Mouse (Mus musculus): ENCODE results near the gene Rasgrf1. TPM values are rescaled to one million over a fixed set of nuclear protein-coding genes. Genes with fewer than 3 reads are reported as not detected.

Rasgrf1 gene
- 0.03 TPM in 1 of 2 replicates, not detected in the other for polyA plus RNA-seq (2012; rRNA removed)

GRCm38 (mm10) chr9:89909131-89910010 is at the start of gene Rasgrf1:
Gene Rasgrf1, plus strand, starts transcription at chr9:89909908.
- Histone ChIP-seq H3K36me3 (ENCODE audit: control insufficient read depth, insufficient read depth, low read length) (no peaks in the 10 kb centered on the region), H3K4me1 (ENCODE audit: control insufficient read depth, insufficient read depth, low read length) (peaks cover 4% of the 10 kb centered on the region; the same call in 1 of the 2 replicates), H3K4me3 (ENCODE audit: insufficient read depth, low read depth, low read length) (peak within 1 kb of the TSS; percentile 12), H3K27me3 (replicated peaks; ENCODE audit: control insufficient read depth, insufficient read depth, low read length) (peaks cover 7% of the 10 kb centered on the region; the same call in 1 of the 2 replicates), H3K27ac (ENCODE audit: insufficient read depth, low read depth, low read length) (no peak within 1 kb of the TSS)
- no peak for TF ChIP-seq POLR2A (IDR thresholded peaks at IDR 0.05; ENCODE audit: low read depth, low read length)
- no peak for DNase-seq
- WGBS, result 1% methylated on average over 64 of the region's 64 CpGs

DNA sequence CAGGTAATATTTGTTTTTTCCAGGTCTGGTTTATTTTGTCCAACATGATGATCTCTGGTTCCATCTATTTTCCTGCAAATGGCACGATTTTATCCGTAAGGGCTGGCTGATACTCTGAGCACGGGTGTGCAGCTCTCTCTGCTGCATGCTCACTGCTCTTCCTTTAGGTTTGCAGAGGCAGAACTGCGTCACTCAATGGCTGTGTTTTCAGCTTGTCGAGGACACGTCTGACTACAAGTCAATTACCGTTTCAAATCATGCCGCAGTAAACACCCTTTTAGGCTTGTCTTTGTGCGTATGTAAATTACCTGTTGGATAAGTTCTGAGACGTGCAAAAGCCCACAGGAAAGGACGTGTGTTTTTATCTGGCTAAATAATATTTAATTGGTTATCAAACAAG is 49.6 kb upstream of the Rasgrf1 start:
- 70% methylated on average over 11 of the region's 11 CpGs for WGBS
- TF ChIP-seq CTCF (conservative IDR thresholded peaks at IDR 0.05; ENCODE audit: insufficient read depth, insufficient read length, low read depth, low read length) (no peak), POLR2A (IDR thresholded peaks at IDR 0.05; ENCODE audit: low read depth, low read length) (no peak)
- no peaks in the 10 kb centered on the region for H3K36me3 ChIP-seq (ENCODE audit: control insufficient read depth, insufficient read depth, low read length)
- no peaks in the 10 kb centered on the region; the same call in 1 of the 2 replicates for H3K27me3 ChIP-seq (replicated peaks; ENCODE audit: control insufficient read depth, insufficient read depth, low read length)
- H3K27ac ChIP-seq (ENCODE audit: insufficient read depth, low read depth, low read length), result no peak overlapping the region
- H3K4me1 ChIP-seq (ENCODE audit: control insufficient read depth, insufficient read depth, low read length), result no peaks in the 10 kb centered on the region
- no peak overlapping the region for H3K4me3 ChIP-seq (ENCODE audit: insufficient read depth, low read depth, low read length)
- no peak for DNase-seq

- WGBS, result 62% methylated on average over 6 of the region's 6 CpGs
These were observed 49.1 kb upstream of the Rasgrf1 start for GRCm38 (mm10) chr9:89860584-89860983.

GRCm38 (mm10) chr9:89867141-89867540 is 42.6 kb upstream of the Rasgrf1 start:
- TF ChIP-seq CTCF (conservative IDR thresholded peaks at IDR 0.05; ENCODE audit: insufficient read depth, insufficient read length, low read depth, low read length) (no peak), POLR2A (IDR thresholded peaks at IDR 0.05; ENCODE audit: low read depth, low read length) (no peak)
- Histone ChIP-seq H3K36me3 (ENCODE audit: control insufficient read depth, insufficient read depth, low read length) (no peaks in the 10 kb centered on the region), H3K4me3 (ENCODE audit: insufficient read depth, low read depth, low read length) (no peak overlapping the region), H3K4me1 (ENCODE audit: control insufficient read depth, insufficient read depth, low read length) (no peaks in the 10 kb centered on the region), H3K27me3 (replicated peaks; ENCODE audit: control insufficient read depth, insufficient read depth, low read length) (no peaks in the 10 kb centered on the region), H3K27ac (ENCODE audit: insufficient read depth, low read depth, low read length) (no peak overlapping the region)
- 53% methylated on average over 4 of the region's 4 CpGs for WGBS
- no peak for DNase-seq

More at GRCm38 (mm10) chr9:89860584-89860983, 49.1 kb upstream of the Rasgrf1 start:
- no peak overlapping the region for H3K4me3 ChIP-seq (ENCODE audit: insufficient read depth, low read depth, low read length)
- no peaks in the 10 kb centered on the region for H3K36me3 ChIP-seq (ENCODE audit: control insufficient read depth, insufficient read depth, low read length)
- TF ChIP-seq CTCF (conservative IDR thresholded peaks at IDR 0.05; ENCODE audit: insufficient read depth, insufficient read length, low read depth, low read length), result no peak
- TF ChIP-seq POLR2A (IDR thresholded peaks at IDR 0.05; ENCODE audit: low read depth, low read length), result no peak
- no peak for DNase-seq
- H3K27ac ChIP-seq (ENCODE audit: insufficient read depth, low read depth, low read length), result no peak overlapping the region
- no peaks in the 10 kb centered on the region; the same call in 1 of the 2 replicates for H3K27me3 ChIP-seq (replicated peaks; ENCODE audit: control insufficient read depth, insufficient read depth, low read length)
- H3K4me1 ChIP-seq (ENCODE audit: control insufficient read depth, insufficient read depth, low read length), result no peaks in the 10 kb centered on the region

GRCm38 (mm10) chr9:89868093-89868729 is 41.5 kb upstream of the Rasgrf1 start:
- 9% methylated on average over 16 of the region's 16 CpGs for WGBS
- Histone ChIP-seq H3K27me3 (replicated peaks; ENCODE audit: control insufficient read depth, insufficient read depth, low read length) (no peaks in the 10 kb centered on the region), H3K4me3 (ENCODE audit: insufficient read depth, low read depth, low read length) (no peak overlapping the region), H3K4me1 (ENCODE audit: control insufficient read depth, insufficient read depth, low read length) (no peaks in the 10 kb centered on the region), H3K27ac (ENCODE audit: insufficient read depth, low read depth, low read length) (no peak overlapping the region), H3K36me3 (ENCODE audit: control insufficient read depth, insufficient read depth, low read length) (no peaks in the 10 kb centered on the region)
- TF ChIP-seq CTCF (conservative IDR thresholded peaks at IDR 0.05; ENCODE audit: insufficient read depth, insufficient read length, low read depth, low read length), result no peak
- TF ChIP-seq POLR2A (IDR thresholded peaks at IDR 0.05; ENCODE audit: low read depth, low read length), result no peak
- peak; percentile 11 for DNase-seq

- Histone ChIP-seq H3K4me1 (ENCODE audit: control insufficient read depth, insufficient read depth, low read length) (no peaks in the 10 kb centered on the region), H3K27ac (ENCODE audit: insufficient read depth, low read depth, low read length) (no peak overlapping the region), H3K36me3 (ENCODE audit: control insufficient read depth, insufficient read depth, low read length) (no peaks in the 10 kb centered on the region), H3K27me3 (replicated peaks; ENCODE audit: control insufficient read depth, insufficient read depth, low read length) (no peaks in the 10 kb centered on the region), H3K4me3 (ENCODE audit: insufficient read depth, low read depth, low read length) (no peak overlapping the region)
- WGBS, result 30% methylated on average over 2 of the region's 2 CpGs
- no peak for TF ChIP-seq CTCF (conservative IDR thresholded peaks at IDR 0.05; ENCODE audit: insufficient read depth, insufficient read length, low read depth, low read length)
- TF ChIP-seq POLR2A (IDR thresholded peaks at IDR 0.05; ENCODE audit: low read depth, low read length), result no peak
- DNase-seq, result no peak
These were observed 40.1 kb upstream of the Rasgrf1 start for GRCm38 (mm10) chr9:89869594-89869993.

DNA sequence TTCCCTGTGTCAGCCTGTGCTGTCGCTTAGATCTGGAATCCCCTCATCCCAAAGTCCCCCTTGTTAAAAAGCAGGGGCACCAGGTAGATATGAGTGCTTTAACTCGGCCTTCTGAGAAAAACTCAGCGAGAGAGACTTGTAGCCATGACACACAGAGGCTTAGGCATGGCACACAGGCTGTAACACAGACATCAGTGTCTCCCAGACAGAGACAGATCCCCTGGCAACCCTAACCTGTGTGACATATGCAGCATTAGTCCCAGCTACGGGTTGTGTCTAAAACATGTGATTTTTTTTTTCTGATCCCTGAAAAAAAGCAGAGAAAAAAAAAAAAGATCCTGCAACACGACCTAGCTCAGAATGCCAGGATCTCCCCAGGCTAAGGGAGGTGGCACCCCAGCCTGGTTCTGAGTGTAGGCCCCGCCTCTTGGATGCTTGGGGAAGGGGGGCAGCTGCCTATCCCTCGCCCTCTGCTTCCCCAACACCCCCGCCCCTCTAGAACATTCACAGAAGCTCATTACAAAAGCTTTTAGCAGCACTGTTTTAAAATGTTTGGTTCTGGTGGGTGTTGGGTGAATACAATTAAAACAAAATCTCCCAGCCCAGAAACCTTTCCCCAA is 39.1 kb upstream of the Rasgrf1 start:
- no peaks in the 10 kb centered on the region for H3K4me1 ChIP-seq (ENCODE audit: control insufficient read depth, insufficient read depth, low read length)
- H3K27me3 ChIP-seq (replicated peaks; ENCODE audit: control insufficient read depth, insufficient read depth, low read length), result no peaks in the 10 kb centered on the region
- DNase-seq, result no peak
- no peak for TF ChIP-seq POLR2A (IDR thresholded peaks at IDR 0.05; ENCODE audit: low read depth, low read length)
- no peak for TF ChIP-seq CTCF (conservative IDR thresholded peaks at IDR 0.05; ENCODE audit: insufficient read depth, insufficient read length, low read depth, low read length)
- no peak overlapping the region for H3K4me3 ChIP-seq (ENCODE audit: insufficient read depth, low read depth, low read length)
- H3K36me3 ChIP-seq (ENCODE audit: control insufficient read depth, insufficient read depth, low read length), result no peaks in the 10 kb centered on the region
- no peak overlapping the region for H3K27ac ChIP-seq (ENCODE audit: insufficient read depth, low read depth, low read length)
- 21% methylated on average over 8 of the region's 8 CpGs for WGBS

Measured in kidney, adult 2 months (tissue).